Mouse (Mus musculus) liver, adult 2 months (tissue): ENCODE data around the gene Gm17428. TPM values are rescaled to one million over a fixed set of nuclear protein-coding genes. Genes with fewer than 3 reads are reported as not detected.

Source experiments
- DNase-seq: peaks from one replicate; pipeline ENCODE4 v3.0.0-alpha.2; 2011; ENCODE audit warnings: low read depth, low spot score; ENCODE audit errors: extremely low read depth
- H3K27ac ChIP-seq: fragments of 200-500 bp; replicated peaks from 2 replicates; pipeline ENCODE4 v1.5.1; 2012; ENCODE audit warnings: low read depth, mild to moderate bottlenecking, control low read depth, inconsistent platforms, low read length; ENCODE audit not compliant: insufficient read depth
- H3K27me3 ChIP-seq: fragments of 200-500 bp; 2 replicates; pipeline ENCODE4 v1.6.1; 2012; ENCODE audit warnings: mild to moderate bottlenecking, moderate library complexity, low read length, inconsistent platforms; ENCODE audit not compliant: control insufficient read depth, insufficient read depth
- H3K36me3 ChIP-seq: fragments of 200-500 bp; 2 replicates; pipeline ENCODE4 v1.6.1; 2012; ENCODE audit warnings: low read length, inconsistent platforms; ENCODE audit not compliant: control insufficient read depth, insufficient read depth
- H3K4me1 ChIP-seq: fragments of 200-500 bp; 2 replicates; pipeline ENCODE4 v1.6.1; 2011; ENCODE audit warnings: low read length; ENCODE audit not compliant: control insufficient read depth, insufficient read depth
- H3K4me3 ChIP-seq: fragments of 200-500 bp; 2 replicates; pipeline ENCODE4 v1.5.1; 2011; ENCODE audit warnings: low read depth, mild to moderate bottlenecking, control low read depth, low read length, moderate library complexity; ENCODE audit not compliant: insufficient read depth
- H3K79me2 ChIP-seq: fragments of 200-500 bp; 2 replicates; pipeline ENCODE4 v1.6.1; 2012; ENCODE audit warnings: inconsistent platforms, mild to moderate bottlenecking, low read length, moderate library complexity; ENCODE audit not compliant: control insufficient read depth, insufficient read depth
- H3K9ac ChIP-seq: fragments of 200-500 bp; 2 replicates; pipeline ENCODE4 v1.6.1; 2012; ENCODE audit warnings: low read depth, mild to moderate bottlenecking, control low read depth, inconsistent platforms, low read length
- CTCF ChIP-seq: fragments of 200-500 bp; IDR thresholded peaks from 2 replicates; pipeline ENCODE4 v1.5.1; 2011; ENCODE audit warnings: low read depth, low read length, control low read depth
- POLR2A ChIP-seq: fragments of 200-500 bp; IDR thresholded peaks from 2 replicates; pipeline ENCODE4 v1.6.1; 2011; ENCODE audit warnings: low read length, control low read depth; ENCODE audit not compliant: insufficient read depth; ENCODE audit errors: extremely low read depth
- WGBS: fragments of 180-500 bp; shearing (Covaris S2); methylation state at CpG from one replicate; pipeline ENCODE4 v1.1.7; 2018; 5-methylcytosine and 5-hydroxymethylcytosine counted together
- polyA plus RNA-seq: library from polyadenylated mRNA; depleted of rRNA; stranded (reverse); fragments of >200 nt; gene quantifications from 2 replicates; pipeline ENCODE4 v1.2.3, GENCODE M21; 2012; rRNA removed
- total RNA-seq: library from RNA; depleted of rRNA; stranded (reverse); fragments of >200 nt; gene quantifications from 2 replicates; pipeline ENCODE4 v1.2.3, GENCODE M21; 2014; rRNA removed

Gm17428 gene
- total RNA-seq, result not detected in 2 replicates
- polyA plus RNA-seq, result not detected in 2 replicates

GRCm38 (mm10) chr14:54976633-54977032 lies at the start of gene Gm17428:
TSS of gene Gm17428 (plus strand) at chr14:54976933.
- no peak within 1 kb of the TSS for H3K9ac ChIP-seq
- H3K4me3 ChIP-seq, result no peak within 1 kb of the TSS
- H3K79me2 ChIP-seq, result no peaks in the 10 kb centered on the region
- H3K4me1 ChIP-seq, result no peaks in the 10 kb centered on the region
- H3K27me3 ChIP-seq, result no peaks in the 10 kb centered on the region
- H3K36me3 ChIP-seq, result no peaks in the 10 kb centered on the region
- WGBS, result 48% methylated on average over 1 of the region's 1 CpGs
- H3K27ac ChIP-seq, result no peak within 1 kb of the TSS
- TF ChIP-seq POLR2A (no peak), CTCF (no peak)
- DNase-seq, result no peak

- no peaks in the 10 kb centered on the region for H3K4me1 ChIP-seq
- no peak for DNase-seq
- H3K79me2 ChIP-seq, result no peaks in the 10 kb centered on the region
- H3K27ac ChIP-seq, result no peak overlapping the region
- peaks cover 16% of the 10 kb centered on the region for H3K27me3 ChIP-seq
- 22% methylated on average over 7 of the region's 7 CpGs for WGBS
- H3K4me3 ChIP-seq, result no peak overlapping the region
- TF ChIP-seq POLR2A (no peak), CTCF (no peak)
- no peaks in the 10 kb centered on the region for H3K36me3 ChIP-seq
- no peak overlapping the region for H3K9ac ChIP-seq
These were observed 49.4 kb upstream of the Gm17428 start for GRCm38 (mm10) chr14:54927296-54927695.

GRCm38 (mm10) chr14:54929801-54930200 lies 46.9 kb upstream of the Gm17428 start:
- no peak overlapping the region for H3K27ac ChIP-seq
- H3K79me2 ChIP-seq, result no peaks in the 10 kb centered on the region
- H3K4me3 ChIP-seq, result no peak overlapping the region
- no peak for DNase-seq
- WGBS, result 71% methylated on average over 5 of the region's 5 CpGs
- no peak overlapping the region for H3K9ac ChIP-seq
- H3K36me3 ChIP-seq, result no peaks in the 10 kb centered on the region
- TF ChIP-seq POLR2A, result no peak
- TF ChIP-seq CTCF, result no peak
- H3K27me3 ChIP-seq, result peaks cover 16% of the 10 kb centered on the region
- H3K4me1 ChIP-seq, result no peaks in the 10 kb centered on the region

- no peak overlapping the region for H3K4me3 ChIP-seq
- H3K9ac ChIP-seq, result no peak overlapping the region
- peaks cover 16% of the 10 kb centered on the region for H3K27me3 ChIP-seq
- H3K4me1 ChIP-seq, result no peaks in the 10 kb centered on the region
- 26% methylated on average over 2 of the region's 2 CpGs for WGBS
- no peaks in the 10 kb centered on the region for H3K79me2 ChIP-seq
- H3K27ac ChIP-seq, result no peak overlapping the region
- TF ChIP-seq CTCF, result no peak
- TF ChIP-seq POLR2A, result no peak
- no peak for DNase-seq
- H3K36me3 ChIP-seq, result no peaks in the 10 kb centered on the region
These were observed 46.3 kb upstream of the Gm17428 start for GRCm38 (mm10) chr14:54930431-54930830.

GRCm38 (mm10) chr14:54932645-54933150 lies 44.0 kb upstream of the Gm17428 start, which contains the start of gene Il25:
TSS of gene Il25 (plus strand) at chr14:54932695.
- H3K9ac ChIP-seq, result no peak within 1 kb of the TSS
- WGBS, result 65% methylated on average over 6 of the region's 6 CpGs
- TF ChIP-seq CTCF (no peak), POLR2A (no peak)
- DNase-seq, result no peak
- 0 out of 2 replicates have a peak, but pooled peaks cover 2% of the 10 kb centered on the region for H3K27me3 ChIP-seq
- H3K27ac ChIP-seq, result no peak within 1 kb of the TSS
- H3K79me2 ChIP-seq, result no peaks in the 10 kb centered on the region
- H3K36me3 ChIP-seq, result no peaks in the 10 kb centered on the region
- no peaks in the 10 kb centered on the region for H3K4me1 ChIP-seq
- no peak within 1 kb of the TSS for H3K4me3 ChIP-seq

GRCm38 (mm10) chr14:54935904-54936830 lies 40.6 kb upstream of the Gm17428 start, which contains the start of gene Cmtm5:
TSS of gene Cmtm5 (plus strand) at chr14:54936261.
- Histone ChIP-seq H3K4me3 (no peak within 1 kb of the TSS), H3K27me3 (no peaks in the 10 kb centered on the region), H3K4me1 (no peaks in the 10 kb centered on the region), H3K79me2 (no peaks in the 10 kb centered on the region), H3K27ac (no peak within 1 kb of the TSS), H3K36me3 (no peaks in the 10 kb centered on the region), H3K9ac (no peak within 1 kb of the TSS)
- DNase-seq, result no peak
- TF ChIP-seq POLR2A (no peak), CTCF (no peak)
- 56% methylated on average over 8 of the region's 8 CpGs for WGBS
